24 mouse cellular contexts compared by ENCODE assay signal in genomic region chr10:78402301-78402922, GRCm38 (mm10). TPM values are rescaled to one million over a fixed set of nuclear protein-coding genes. Genes with fewer than 3 reads are reported as not detected.
A peak's percentile ranks its signal among the peaks of the same experiment; 100 is the strongest.
DNase-seq lines count a peak whose midpoint lies in the region; ATAC-seq lines count a peak whose summit lies in the region.
"Had no signal": no experiment of that assay in that cellular context is flagged by ENCODE, and none has a peak within 500 bp of the region (broad histone marks: within the 10 kb centered on the region; RNA-seq: fewer than 3 reads in every experiment).

No protein-coding gene starts in this region.

- H3K36me3 ChIP-seq in heart, embryonic 11.5 days (ENCODE audit: control insufficient read depth, insufficient read depth, low read length), result peaks cover 60% of the 10 kb centered on the region
- H3K36me3 ChIP-seq in midbrain, embryonic 15.5 days (replicated peaks), result peaks cover 72% of the 10 kb centered on the region

- 94% methylated on average over 14 of the region's 14 CpGs for WGBS in heart, embryonic 11.5 days (ENCODE audit: insufficient replicate concordance)
- WGBS in midbrain, embryonic 15.5 days, result 93% methylated on average over 14 of the region's 14 CpGs

- H3K27ac ChIP-seq in heart, embryonic 11.5 days (ENCODE audit: low read depth, low read length), result no peak overlapping the region
- H3K27ac ChIP-seq in midbrain, embryonic 15.5 days, result no peak overlapping the region
- H3K27ac ChIP-seq: embryonic facial prominence, embryonic 12.5 days; forebrain, embryonic 13.5 days; gastrocnemius, adult 2 months; heart, embryonic 10.5 days; heart, embryonic 15.5 days; hindbrain, embryonic 13.5 days; hindbrain, postnatal 0 days; intestine, embryonic 15.5 days had no signal

- H3K9me3 ChIP-seq in heart, embryonic 11.5 days (replicated peaks; ENCODE audit: control insufficient read depth, low read length), result no peaks in the 10 kb centered on the region
- H3K9me3 ChIP-seq in midbrain, embryonic 15.5 days, result no peaks in the 10 kb centered on the region
- H3K9me3 ChIP-seq: embryonic facial prominence, embryonic 12.5 days; forebrain, embryonic 13.5 days; G1E; heart, embryonic 10.5 days; heart, embryonic 15.5 days; hindbrain, embryonic 13.5 days; intestine, embryonic 15.5 days had no signal

- DNase-seq in heart, adult 11 months, result peak; percentile 90
- DNase-seq in thymus, postnatal 0 days (ENCODE audit: low spot score), result peak; percentile 41
- no peak for DNase-seq in thymus, postnatal 36 days
- DNase-seq in MN1 (ENCODE audit: low spot score), result peak; percentile 68
- peak; percentile 68 for DNase-seq in naive thymus-derived CD4-positive, alpha-beta T cell, adult 2 months (ENCODE audit: low read depth)
- no peak for DNase-seq in gastrocnemius, postnatal 4 days (ENCODE audit: low spot score in 2 of 2)
- DNase-seq: adrenal gland, adult 8-10 months; adrenal gland, postnatal 36 days; cerebellum, adult 9-10 months; cerebellum, postnatal 25 days; gastrocnemius, adult 2 months; gastrocnemius, postnatal 25 days; heart, adult 18-20 months; heart, postnatal 14 days had no signal

- H3K4me2 ChIP-seq in heart, embryonic 11.5 days, result no peak overlapping the region
- H3K4me2 ChIP-seq in midbrain, embryonic 15.5 days, result no peak overlapping the region
- H3K4me2 ChIP-seq: embryonic facial prominence, embryonic 12.5 days; forebrain, embryonic 13.5 days; heart, embryonic 15.5 days; hindbrain, embryonic 13.5 days; intestine, embryonic 15.5 days had no signal

- peaks cover 22% of the 10 kb centered on the region for H3K4me1 ChIP-seq in heart, embryonic 11.5 days (ENCODE audit: control insufficient read depth, insufficient read depth, low read length)
- 0 out of 2 replicates have a peak, but pooled peaks cover 8% of the 10 kb centered on the region for H3K4me1 ChIP-seq in midbrain, embryonic 15.5 days
- H3K4me1 ChIP-seq: embryonic facial prominence, embryonic 12.5 days; intestine, embryonic 15.5 days had no signal

- no peaks in the 10 kb centered on the region for H3K27me3 ChIP-seq in heart, embryonic 11.5 days (ENCODE audit: control insufficient read depth, insufficient read depth, low read length)
- no peaks in the 10 kb centered on the region for H3K27me3 ChIP-seq in midbrain, embryonic 15.5 days (replicated peaks)
- H3K27me3 ChIP-seq: embryonic facial prominence, embryonic 12.5 days; forebrain, embryonic 13.5 days; heart, embryonic 15.5 days; hindbrain, embryonic 13.5 days; intestine, embryonic 15.5 days had no signal

- no peak for ATAC-seq in heart, embryonic 11.5 days (replicated peaks; ENCODE audit: insufficient number of reproducible peaks, low FRiP score, low TSS enrichment)
- ATAC-seq in midbrain, embryonic 15.5 days (replicated peaks), result no peak
- ATAC-seq: forebrain, embryonic 13.5 days; hindbrain, postnatal 0 days; intestine, embryonic 15.5 days had no signal

- no peak overlapping the region for H3K9ac ChIP-seq in heart, embryonic 11.5 days (ENCODE audit: low read depth, low read length)
- H3K9ac ChIP-seq in midbrain, embryonic 15.5 days, result no peak overlapping the region
- H3K9ac ChIP-seq: embryonic facial prominence, embryonic 12.5 days; forebrain, embryonic 13.5 days; heart, embryonic 15.5 days; hindbrain, embryonic 13.5 days; intestine, embryonic 15.5 days had no signal

- no peak overlapping the region for H3K4me3 ChIP-seq in heart, embryonic 11.5 days (ENCODE audit: low read depth, low read length)
- no peak overlapping the region for H3K4me3 ChIP-seq in midbrain, embryonic 15.5 days
- H3K4me3 ChIP-seq: embryonic facial prominence, embryonic 12.5 days; forebrain, embryonic 13.5 days; gastrocnemius, adult 2 months; heart, embryonic 10.5 days; heart, embryonic 15.5 days; hindbrain, embryonic 13.5 days; intestine, embryonic 15.5 days had no signal

RNA-seq across cellular contexts. Expression of gene Rrp1, which starts 10.4 kb away (rescaled TPM):
- polyA plus RNA-seq in heart, embryonic 11.5 days (2014; fragmentation: Nextera tagmentation; extraction: Ambion mirVana), result 176 and 204 TPM in 2 replicates
- 373 and 391 TPM in 2 replicates for polyA plus RNA-seq in thymus, postnatal 0 days (2015; fragmentation: Nextera tagmentation; extraction: Ambion mirVana)
- polyA plus RNA-seq in midbrain, embryonic 15.5 days (2015; fragmentation: Nextera tagmentation; extraction: Ambion mirVana), result 419 and 432 TPM in 2 replicates
- 100 to 1,000 TPM; 113 to 119 TPM for total RNA-seq in gastrocnemius, postnatal 4 days (2021)

RNA-seq across cellular contexts. Expression of gene Cstb, which starts 23.1 kb away (rescaled TPM):
- polyA plus RNA-seq in heart, embryonic 11.5 days (2014; fragmentation: Nextera tagmentation; extraction: Ambion mirVana), result 122 and 123 TPM in 2 replicates
- 1,727 and 1,921 TPM in 2 replicates for polyA plus RNA-seq in thymus, postnatal 0 days (2015; fragmentation: Nextera tagmentation; extraction: Ambion mirVana)
- polyA plus RNA-seq in midbrain, embryonic 15.5 days (2015; fragmentation: Nextera tagmentation; extraction: Ambion mirVana), result 83.9 and 92.7 TPM in 2 replicates
- 10 to 100 TPM; 46.6 to 52.1 TPM for total RNA-seq in gastrocnemius, postnatal 4 days (2021)

RNA-seq across cellular contexts. Expression of gene Agpat3, which starts 50.1 kb away (rescaled TPM):
- polyA plus RNA-seq in heart, embryonic 11.5 days (2014; fragmentation: Nextera tagmentation; extraction: Ambion mirVana), result 32.4 and 36.1 TPM in 2 replicates
- polyA plus RNA-seq in thymus, postnatal 0 days (2015; fragmentation: Nextera tagmentation; extraction: Ambion mirVana), result 139 and 152 TPM in 2 replicates
- 73.4 and 77.7 TPM in 2 replicates for polyA plus RNA-seq in midbrain, embryonic 15.5 days (2015; fragmentation: Nextera tagmentation; extraction: Ambion mirVana)
- 100 to 1,000 TPM; 231 to 259 TPM for total RNA-seq in gastrocnemius, postnatal 4 days (2021)

Comparison
In these comparisons a context has a peak if more than half of its experiments do, and no peak if none do; other contexts are left out.
1. DNase-seq: peak in heart, adult 11 months (single experiment), thymus, postnatal 0 days (single experiment), MN1 (single experiment) and naive thymus-derived CD4-positive, alpha-beta T cell, adult 2 months (single experiment); none in thymus, postnatal 36 days (0 of 2) and gastrocnemius, postnatal 4 days (0 of 2).
2. RNA of gene Cstb, which starts 23.1 kb away (polyA plus RNA-seq): 1,727 to 1,921 TPM in thymus, postnatal 0 days; 122 to 123 TPM in heart, embryonic 11.5 days and 83.9 to 92.7 TPM in midbrain, embryonic 15.5 days; every median in the first group is over 10 times any median in the second.